Mouse (Mus musculus) ovary, postnatal 10 days (tissue): ENCODE data around the gene Zfp609.

Experiments used
- DNase-seq: peaks from one replicate; pipeline ENCODE4 v3.0.0; 2022; ENCODE audit warnings: low spot score

Zfp609 gene

DNA sequence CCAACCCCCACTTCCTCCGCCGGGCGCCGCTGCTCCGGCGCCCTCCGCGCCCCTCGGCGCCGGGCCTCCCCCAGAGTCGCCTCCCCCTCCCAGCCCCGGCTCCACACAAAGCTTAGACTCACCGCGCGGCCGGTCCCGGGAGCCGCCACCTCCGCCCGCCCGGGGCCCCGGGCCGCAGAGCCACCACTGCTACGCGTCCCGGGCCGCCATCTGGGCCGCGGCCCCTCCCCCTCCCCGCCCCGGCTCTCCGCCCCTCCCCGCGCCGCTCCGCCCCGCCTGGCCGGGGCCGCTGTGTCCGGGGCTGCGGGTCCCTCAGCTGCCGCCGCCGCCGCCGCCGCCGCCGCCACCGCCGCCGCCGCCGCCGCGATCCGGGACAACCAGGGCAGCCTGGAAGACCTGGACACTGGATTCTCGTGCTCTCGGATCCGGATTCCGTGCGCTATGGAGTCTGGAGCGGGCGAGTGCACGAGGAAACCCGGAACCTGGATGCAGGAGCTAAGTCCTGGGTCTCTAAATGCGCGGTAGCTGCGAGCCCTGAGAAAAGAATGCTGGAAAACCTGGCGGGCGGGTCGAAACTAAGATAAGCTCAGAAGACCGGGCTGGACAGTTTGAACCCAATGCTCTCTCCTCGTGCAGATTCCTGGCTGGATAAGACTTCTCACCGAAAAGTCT, at the start of gene Zfp609:
Zfp609 (minus strand) TSS at position 221 of the 672 bp plus-strand sequence.
- peak; percentile 98 for DNase-seq

DNA sequence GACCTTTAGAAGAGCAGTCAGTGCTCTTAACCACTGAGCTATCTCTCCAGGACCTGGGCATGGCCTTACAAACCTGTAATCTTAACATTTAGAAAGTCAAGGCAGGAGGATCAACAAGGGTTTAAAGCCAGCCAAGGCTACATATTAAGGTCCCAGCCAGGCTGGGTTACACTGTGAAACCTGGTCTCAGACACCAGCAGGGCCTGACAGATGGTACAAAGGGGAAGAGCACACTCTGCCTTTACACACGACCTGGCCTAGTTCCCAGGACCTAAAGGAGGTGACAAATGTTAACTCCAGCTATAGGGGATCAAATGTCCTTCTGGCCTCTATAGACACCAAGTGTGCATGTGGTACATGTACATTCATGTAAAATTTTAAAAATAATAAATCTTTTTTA, 32.3 kb upstream of the Zfp609 start:
- DNase-seq, result no peak

DNA sequence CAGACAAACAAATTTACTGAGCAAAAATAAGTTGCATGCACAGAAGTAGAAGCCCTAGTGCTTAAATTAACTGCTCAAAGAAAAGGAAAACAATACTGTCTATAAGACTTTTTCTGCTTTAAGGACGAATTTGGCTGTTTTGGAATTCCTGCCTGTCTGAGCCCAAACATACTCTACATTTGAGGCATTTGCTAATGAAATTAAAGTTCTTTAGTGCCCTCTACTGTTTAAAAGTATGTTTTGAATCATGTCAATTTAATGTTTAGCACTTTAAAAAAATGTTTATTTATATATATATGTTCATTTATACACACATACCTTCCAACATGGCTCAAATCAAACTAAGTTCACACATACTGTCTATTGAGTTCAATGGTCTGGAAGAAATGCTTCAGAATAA, 22.8 kb upstream of the Zfp609 start:
- no peak for DNase-seq

DNA sequence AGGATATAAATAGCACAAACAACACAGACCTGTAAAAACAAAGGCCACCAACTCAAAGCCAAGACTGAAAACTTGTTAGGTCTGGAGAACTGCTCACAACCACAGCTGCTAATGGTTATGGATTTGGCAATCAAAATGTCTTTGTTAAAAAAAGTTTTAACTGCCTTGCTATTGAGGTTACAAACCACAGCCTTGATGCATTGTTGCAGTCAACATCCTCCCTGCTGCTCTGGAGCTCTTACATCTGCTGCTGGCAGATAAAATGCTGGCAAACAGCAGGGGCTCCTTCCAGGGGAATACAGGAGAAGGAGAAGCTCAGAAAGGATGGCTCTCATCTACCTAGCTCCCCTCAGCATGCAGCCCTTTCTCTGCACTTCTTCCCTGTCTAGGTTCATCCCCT, 20.8 kb upstream of the Zfp609 start:
- no peak for DNase-seq

DNA sequence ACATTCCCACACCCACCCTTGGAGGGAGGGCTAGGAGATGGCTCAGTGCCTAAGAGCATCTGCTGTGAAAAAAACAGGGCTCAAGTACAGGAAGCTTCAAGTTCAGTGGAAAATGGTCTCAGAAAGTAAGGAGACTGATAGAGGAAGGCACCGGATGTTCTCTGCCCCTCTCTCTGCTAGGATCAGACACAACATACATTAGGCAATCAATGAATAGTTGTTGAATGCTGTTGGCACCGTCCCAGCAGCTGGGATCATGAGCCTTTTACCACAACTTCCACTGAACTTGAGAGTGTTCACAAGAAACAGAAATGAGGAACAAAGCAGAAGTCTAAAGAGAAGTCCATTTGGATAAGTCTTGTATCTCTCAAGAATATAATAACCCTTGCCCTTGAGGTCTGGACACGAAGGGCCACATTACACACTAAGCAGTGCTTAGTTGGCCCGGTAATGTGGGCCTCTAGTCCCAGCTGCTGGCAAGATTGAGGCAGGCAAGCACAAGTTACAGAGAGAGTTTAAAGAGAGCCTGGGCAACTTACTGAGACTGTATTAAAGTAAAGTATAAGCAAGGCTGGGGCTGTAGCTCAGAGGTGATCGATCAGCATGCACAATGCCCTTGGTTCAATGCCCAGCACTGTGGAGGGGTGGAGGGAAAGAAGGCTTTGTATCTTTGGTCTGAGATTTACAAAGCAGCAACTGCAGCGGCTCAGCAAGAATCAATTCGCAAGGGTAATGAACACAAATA, 17.2 kb upstream of the Zfp609 start:
- no peak for DNase-seq

DNA sequence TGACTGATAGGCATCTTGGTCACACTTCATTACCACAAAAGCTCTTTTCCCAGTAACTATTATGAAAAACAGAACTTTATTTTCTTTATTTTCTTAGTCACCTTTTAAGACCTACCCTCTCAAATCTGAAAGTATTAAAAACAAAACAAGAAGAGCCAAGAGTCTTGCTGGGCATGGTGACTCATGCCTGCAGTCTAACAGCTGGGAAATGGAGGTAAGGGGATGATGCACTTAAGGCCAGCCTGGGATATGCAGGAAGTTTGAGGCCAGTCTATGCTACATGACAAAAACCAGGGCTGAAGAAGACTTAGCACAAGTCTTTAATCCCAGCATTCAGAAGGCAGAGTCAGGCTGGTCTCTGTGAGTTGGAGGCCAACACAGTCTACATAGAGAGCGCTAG, 12.5 kb upstream of the Zfp609 start:
- no peak for DNase-seq

DNA sequence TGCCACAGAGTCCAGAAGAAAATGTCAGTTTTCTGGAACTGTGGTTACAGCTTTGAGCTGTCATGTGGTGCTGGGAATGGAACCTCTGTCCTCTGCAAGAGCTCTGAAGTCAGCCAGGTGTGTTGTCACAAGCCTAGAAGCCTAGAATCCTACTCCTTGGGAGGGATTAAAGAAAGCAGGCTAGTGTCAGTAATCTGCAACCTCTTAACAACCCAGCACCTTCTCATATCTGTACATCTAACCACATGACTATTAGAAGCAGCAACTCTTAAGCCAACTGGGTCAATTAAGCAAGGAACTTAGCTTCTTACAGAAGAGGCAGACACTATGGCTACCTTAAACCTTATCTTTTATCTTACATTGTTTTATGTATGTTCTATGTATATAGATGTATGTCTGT, 9.6 kb upstream of the Zfp609 start:
- no peak for DNase-seq

DNA sequence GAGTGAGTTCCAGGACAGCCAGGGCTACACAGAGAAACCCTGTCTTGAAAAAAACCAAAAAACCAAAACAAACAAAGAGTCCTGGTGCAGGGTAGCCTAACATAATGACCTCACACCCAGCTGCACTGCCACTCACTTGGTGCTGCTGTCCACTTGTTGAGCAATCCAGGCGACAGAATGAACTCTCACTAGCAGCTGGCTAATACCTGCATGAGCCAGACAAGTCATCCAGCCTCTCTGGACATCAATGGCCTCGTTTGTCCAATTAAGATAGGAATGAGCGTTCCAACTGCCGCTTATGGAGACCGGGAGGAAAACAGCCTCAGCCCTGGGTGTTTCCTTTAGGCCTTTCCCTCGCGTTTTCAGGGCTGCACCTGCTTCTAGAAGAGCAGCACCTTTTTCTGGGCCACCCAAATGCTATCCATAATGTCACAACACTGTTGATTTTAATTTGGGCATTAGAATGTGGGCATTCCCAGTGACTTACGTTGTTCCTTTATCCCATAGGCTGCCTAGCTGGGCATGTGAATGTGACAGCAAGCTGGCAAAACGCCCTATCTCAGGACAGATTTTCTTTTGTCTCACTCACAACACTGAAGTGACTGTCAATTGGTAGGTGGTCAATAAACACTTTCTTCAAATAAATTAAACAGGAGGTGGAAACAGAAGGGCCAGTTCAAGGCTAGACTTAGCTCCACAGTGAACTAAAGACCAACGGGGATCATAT, 7.4 kb upstream of the Zfp609 start:
- no peak for DNase-seq

DNA sequence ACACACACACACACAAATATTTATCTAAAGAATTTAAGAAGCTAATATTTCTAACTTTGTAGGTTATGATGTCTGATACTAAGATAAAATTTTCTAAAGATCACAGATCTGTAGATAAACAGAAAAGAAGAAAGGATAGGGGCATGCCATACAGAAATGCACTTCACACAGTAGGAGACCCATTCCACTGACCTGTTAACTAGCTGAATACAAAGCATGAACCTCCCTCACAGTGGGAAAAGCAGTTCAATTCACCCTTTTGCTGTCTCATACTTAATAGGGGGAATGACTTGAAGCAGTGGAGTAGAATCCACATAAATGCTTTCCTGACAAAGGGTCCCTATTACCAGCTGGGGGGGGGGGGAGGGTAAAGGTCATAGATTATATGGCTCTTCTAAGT, 6.3 kb upstream of the Zfp609 start:
- no peak for DNase-seq

DNA sequence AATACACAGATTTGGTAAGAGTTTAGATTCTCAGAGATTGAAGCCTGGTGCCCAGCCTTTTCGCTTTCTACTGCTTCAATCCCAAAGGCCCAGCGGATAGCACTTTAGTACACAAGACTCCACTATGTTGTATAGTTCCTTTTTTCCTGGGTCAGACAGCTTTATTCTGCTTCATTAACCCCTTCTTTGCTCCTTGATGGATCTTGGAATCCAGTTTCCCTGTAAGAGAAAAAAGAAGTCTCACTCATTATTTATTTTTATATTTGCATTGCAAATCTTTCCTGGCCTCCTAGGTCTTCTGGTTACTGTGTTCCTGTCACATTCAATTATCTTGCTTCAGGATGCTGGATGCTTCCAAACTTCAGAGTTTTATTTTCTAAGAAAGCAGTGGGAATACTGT, 5.9 kb upstream of the Zfp609 start:
- DNase-seq, result no peak

DNA sequence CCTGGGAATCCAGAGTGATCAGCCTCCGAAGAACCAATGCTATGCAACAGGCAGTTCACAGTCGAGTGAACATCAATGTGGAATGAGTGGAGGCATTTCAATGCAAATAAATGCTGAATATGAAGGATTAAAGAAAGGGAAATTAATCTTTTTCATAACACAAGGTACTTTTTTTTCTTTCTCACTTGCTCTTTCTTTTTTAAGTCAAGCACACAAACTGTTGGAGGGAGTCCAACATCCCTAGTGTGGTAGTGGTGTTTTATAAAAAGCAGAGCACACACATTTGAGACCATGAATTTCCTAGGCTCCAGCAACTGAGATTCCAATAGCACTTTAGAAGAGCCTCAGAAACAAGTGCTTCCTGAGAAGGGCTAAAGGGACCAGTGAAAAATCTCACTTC, 4.7 kb upstream of the Zfp609 start:
- no peak for DNase-seq

DNA sequence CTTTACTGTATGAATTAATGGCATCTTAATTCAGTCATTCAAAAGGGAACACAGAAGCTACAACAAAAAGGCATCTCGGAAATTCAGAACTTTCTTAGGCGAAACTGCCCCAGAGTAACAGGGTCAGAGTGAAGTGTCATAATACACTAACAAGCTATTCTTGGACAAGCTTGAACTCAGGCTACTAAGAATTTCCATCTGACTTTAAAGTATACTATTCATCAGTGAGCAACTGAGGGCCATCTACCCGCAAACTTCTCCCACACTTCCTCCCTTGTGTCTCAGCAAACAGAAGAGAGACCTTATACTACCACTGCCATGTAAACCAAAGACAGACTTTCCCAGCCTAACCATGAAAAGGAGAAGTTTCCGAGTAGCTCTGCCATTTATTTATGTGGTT, 3.8 kb upstream of the Zfp609 start:
- DNase-seq, result no peak

DNA sequence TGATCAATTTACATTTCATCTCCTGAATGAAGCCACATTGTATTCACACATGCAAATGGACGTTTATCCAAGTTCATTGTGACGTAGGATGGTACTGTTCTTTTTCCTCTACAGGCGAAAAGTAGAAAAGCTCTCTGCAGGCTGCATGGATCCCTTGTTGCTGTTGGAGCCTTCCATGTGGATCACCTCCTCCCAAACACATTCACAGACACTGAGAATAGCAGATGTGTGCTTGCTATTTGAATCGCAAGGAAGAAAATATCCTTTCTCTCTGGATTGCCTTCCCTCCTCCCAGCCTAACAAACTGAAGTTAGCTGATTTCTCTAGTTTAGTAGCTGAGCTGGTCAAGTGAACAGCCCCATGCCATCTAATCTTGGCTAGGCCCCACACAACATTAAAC, 2.9 kb upstream of the Zfp609 start:
- no peak for DNase-seq

DNA sequence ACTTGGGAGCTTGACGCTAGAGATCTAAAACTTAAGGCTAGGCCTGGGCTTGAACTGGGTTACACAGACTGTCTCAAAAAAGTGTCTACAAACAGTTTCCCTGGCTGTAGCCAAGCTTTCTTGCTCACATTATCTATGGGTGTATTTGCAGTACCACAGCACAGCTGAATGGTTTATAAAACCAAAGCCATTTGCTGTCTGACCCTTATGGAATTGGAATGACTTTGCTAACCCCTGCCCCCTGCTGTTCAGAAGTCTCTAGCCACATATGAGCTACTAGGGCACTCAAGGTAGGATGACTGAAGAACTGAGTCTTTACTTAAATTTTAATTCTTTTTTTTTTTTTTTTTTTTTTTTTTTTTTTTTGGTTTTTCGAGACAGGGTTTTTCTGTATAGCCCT, 2.0 kb upstream of the Zfp609 start:
- DNase-seq, result no peak

DNA sequence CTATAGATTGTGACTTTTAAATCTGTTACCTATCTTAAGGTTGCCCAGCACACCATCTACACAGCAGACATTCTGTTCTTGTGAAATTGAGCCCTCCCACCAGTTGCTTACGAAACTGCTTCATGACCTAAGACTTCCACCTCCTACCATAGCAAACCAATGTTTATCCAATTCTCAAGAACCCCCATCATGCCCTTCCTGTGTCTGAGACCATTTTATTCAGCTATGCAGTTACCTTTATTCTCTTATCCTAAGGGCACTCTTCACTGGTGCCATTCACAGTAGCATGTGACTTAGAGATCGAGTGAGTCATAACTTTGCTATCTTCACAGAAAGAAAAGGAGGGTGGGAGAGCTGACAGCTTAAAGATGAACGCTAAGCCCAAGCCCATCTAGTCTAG, 1.1 kb upstream of the Zfp609 start:
- no peak for DNase-seq

DNA sequence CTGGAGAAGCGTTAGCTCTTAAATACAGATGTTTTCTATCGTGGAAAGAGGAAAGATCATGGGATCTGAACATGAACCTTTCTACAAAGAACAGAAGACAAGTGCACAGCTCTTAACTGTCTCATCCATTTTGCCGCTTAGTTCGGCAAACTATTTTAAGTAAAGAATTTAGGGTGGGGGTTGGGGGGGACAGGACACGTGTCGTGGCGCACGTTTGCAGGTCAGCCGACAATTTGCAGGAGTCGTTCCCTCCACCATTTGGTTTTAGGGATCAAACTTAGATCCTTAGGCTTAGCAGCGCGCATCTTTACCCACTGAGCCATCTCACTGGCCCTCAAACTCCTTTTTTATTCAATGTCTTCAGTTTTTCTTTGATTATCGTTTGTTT, 646 bp upstream of the Zfp609 start:
- DNase-seq, result no peak

DNA sequence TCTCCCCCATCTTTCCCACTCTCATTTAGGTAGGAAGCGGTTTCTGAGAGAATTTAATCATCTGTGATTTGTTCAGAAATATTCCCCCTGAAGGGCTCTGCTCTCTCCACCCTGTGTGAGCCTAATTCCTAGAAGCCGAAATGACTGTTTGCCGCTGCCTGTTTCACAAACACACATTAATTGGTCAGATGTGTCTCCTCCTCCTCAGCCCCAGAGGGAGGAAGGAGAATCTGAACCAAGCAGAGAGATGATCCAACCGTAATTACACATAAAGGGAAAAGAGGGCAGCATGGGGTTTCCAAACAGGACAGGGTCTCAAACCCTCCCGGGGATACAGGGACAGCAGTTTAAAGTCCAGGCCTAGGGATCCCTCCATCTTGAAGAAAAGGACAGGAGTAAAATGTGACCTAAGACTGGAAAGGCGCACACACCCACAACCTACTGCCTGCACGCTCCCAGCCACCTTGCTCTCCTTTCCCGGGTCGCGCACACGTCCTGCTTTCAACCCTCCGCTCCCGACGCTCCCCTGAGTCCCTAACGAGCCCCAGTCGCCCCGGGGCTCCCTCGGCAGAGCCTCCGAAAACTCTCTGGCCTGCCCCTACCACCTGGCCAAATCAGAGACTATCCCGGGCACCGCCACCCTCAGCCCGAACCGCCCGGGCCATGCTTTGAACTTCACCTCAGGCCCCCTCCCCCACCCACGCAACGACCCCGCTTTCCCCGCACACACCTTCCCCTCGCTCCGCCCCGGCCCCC, 598 bp downstream of the Zfp609 start:
- DNase-seq, result peak; percentile 15

DNA sequence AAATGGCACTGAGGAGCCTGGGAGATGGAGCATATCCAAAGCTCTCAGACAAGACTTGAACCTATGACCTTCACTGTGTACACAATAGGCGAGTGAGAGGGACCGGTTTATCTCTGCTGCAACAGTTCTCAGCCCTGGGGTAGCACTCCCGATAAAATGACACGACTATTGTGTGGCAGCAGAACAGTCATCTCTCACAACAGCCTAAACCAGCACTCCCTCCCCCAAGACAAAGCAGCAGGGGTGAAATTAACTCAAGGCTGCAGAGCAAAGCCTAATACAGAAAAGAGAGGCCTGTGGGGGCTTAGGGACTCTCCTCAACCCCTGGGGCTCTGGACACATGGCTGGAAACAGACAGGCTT, 1.2 kb downstream of the Zfp609 start:
- DNase-seq, result no peak

DNA sequence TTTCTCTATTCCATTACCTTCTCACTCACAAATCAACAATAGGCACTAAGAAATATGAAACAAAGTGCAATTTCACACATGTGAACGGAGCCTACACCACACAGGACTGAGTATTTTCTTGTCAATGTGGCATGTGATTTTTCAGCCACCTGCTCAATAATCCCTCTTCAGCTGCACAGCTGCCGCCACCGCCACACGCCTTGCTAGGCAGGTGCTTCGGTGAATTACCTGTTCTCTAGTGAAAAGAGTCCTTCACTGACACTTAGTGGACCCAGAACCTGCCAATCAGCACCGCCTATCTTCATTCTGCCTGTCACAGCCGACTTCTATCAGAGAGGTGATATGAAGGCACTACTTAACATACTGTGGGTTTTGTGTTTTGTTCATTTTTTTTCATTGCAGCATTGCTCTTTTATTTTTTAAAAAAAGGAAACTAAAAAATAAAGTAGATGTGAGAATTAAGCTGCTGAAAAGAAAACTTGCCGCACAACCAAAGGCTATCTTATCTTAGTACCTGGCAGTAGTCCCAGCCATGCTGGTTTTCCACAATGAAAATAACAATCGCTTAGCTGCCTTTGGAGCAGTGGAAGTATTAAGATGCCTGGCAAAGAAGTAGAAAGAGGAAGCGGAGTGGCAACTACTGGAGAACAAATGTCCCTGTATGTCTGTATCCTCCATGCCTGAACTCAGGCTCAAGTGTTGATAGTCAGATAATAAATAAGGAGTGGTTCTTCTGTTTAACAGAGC, 3.5 kb downstream of the Zfp609 start:
- no peak for DNase-seq

DNA sequence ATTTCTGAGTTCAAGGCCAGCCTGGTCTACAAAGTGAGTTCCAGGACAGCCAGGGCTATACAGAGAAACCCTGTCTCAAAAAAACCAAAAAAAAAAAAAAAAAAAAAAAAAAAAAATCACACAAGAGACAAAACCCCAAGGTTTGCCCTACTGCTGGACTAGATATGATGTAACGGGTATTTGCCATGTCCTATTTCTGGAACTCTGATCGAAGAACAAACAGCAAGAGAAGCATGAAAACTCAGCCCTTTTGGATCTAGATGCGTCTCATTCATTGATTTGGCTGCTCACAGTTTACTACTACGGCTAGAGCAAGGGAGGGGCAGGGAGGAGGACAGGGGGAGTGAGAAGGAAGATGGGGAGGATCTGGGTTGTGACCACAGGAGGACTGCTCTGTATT, 5.4 kb downstream of the Zfp609 start:
- no peak for DNase-seq

DNA sequence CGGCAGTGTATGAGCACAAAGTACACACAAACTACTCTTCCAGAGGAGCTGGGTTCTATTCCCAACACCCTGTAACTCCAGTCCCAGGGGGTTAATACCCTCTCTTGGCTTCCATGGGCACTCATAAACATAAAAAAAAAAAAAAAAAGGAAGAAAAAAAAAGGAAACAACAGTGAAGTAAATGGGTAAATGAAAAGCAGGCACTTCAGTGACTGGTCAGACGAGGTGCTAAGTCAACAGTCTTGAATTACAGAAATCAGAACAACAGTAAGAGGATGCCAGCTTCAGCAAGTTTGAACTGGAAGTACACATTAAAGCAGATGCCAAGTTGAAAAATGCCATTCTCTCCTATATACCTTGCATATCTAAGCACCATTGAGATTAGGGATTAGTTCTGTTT, 7.1 kb downstream of the Zfp609 start:
- no peak for DNase-seq

DNA sequence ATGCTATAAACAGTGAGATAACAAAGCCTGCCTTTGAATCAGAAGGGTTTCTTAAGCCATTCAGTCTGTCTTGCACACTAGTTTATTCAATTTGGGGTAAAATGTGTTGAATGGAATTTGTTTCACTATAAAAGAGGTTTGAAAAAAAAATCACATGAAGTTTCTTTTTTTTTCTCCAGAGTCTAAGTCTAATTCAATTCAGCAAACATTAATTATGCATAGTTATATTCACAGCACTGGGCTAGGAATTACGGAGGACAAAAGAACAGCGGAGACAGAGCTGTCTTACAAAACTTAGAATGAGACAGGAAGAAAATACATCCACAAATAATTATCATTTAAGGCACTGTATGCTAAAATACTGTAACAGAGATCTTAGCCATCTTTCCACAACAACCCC, 9.0 kb downstream of the Zfp609 start:
- no peak for DNase-seq
